Mouse (Mus musculus) induced T-regulatory cell, adult 2 months (primary cell): ENCODE measurements around the gene Rnd1.
A peak's percentile ranks its signal among the peaks of the same experiment; 100 is the strongest.

ENCODE experiments used
- DNase-seq: peaks from one replicate; pipeline ENCODE4 v3.0.0-alpha.2; 2012; ENCODE audit warnings: low read depth

The Rnd1 gene

GRCm38 (mm10) chr15:98677977-98678376 is 716 bp upstream of the Rnd1 start:
- DNase-seq: no peak

GRCm38 (mm10) chr15:98676471-98676870 is 790 bp downstream of the Rnd1 start:
- DNase-seq: peak; percentile 56

GRCm38 (mm10) chr15:98675634-98676250 is 1.5 kb downstream of the Rnd1 start:
- DNase-seq: peak; percentile 30

- DNase-seq: no peak
These were observed 2.2 kb downstream of the Rnd1 start for GRCm38 (mm10) chr15:98674994-98675545.

GRCm38 (mm10) chr15:98674284-98674993 is 2.8 kb downstream of the Rnd1 start:
- no peak for DNase-seq

GRCm38 (mm10) chr15:98673732-98674131 is 3.5 kb downstream of the Rnd1 start:
- DNase-seq: no peak

- no peak for DNase-seq
These were observed 4.7 kb downstream of the Rnd1 start for GRCm38 (mm10) chr15:98672592-98672991.

- DNase-seq: peak; percentile 67
These were observed 13.0 kb downstream of the Rnd1 start for GRCm38 (mm10) chr15:98664042-98664907.

- peak; percentile 96 for DNase-seq
These were observed 14.4 kb downstream of the Rnd1 start, which contains the start of gene Ddx23 for GRCm38 (mm10) chr15:98662567-98663545. Gene Ddx23 (minus strand): TSS chr15:98662894.

GRCm38 (mm10) chr15:98662198-98662566 is 15.1 kb downstream of the Rnd1 start:
- peak; percentile 78 for DNase-seq

- DNase-seq: no peak
These were observed 20.1 kb downstream of the Rnd1 start for GRCm38 (mm10) chr15:98656982-98657751.

- no peak for DNase-seq
These were observed 25.1 kb downstream of the Rnd1 start for GRCm38 (mm10) chr15:98652174-98652573.

- no peak for DNase-seq
These were observed 25.8 kb downstream of the Rnd1 start for GRCm38 (mm10) chr15:98651431-98651830.

GRCm38 (mm10) chr15:98648071-98648470 is 29.2 kb downstream of the Rnd1 start:
- no peak for DNase-seq

- DNase-seq: no peak
These were observed 30.0 kb downstream of the Rnd1 start for GRCm38 (mm10) chr15:98647308-98647707.

- DNase-seq: no peak
These were observed 30.5 kb downstream of the Rnd1 start for GRCm38 (mm10) chr15:98646737-98647136.

GRCm38 (mm10) chr15:98645057-98646026 is 31.9 kb downstream of the Rnd1 start:
- no peak for DNase-seq

GRCm38 (mm10) chr15:98644406-98644805 is 32.9 kb downstream of the Rnd1 start:
- DNase-seq: no peak

- peak; percentile 48 for DNase-seq
These were observed 37.1 kb downstream of the Rnd1 start for GRCm38 (mm10) chr15:98640157-98640556.
